Mouse (Mus musculus) heart, postnatal 0 days (tissue): ENCODE data around the gene Arsb. TPM values are rescaled to one million over a fixed set of nuclear protein-coding genes. Genes with fewer than 3 reads are reported as not detected.

Experiments
- ATAC-seq: fragments of 200-750 bp; cut with Nextera tagmentation; 2 replicates; pipeline ENCODE4 v1.8.0; 2017; ENCODE audit warnings: low read depth, moderate number of reproducible peaks, moderate library complexity; ENCODE audit not compliant: insufficient read depth
- DNase-seq: peaks from one replicate; pipeline ENCODE4 v3.0.0-alpha.2; 2016; ENCODE audit warnings: low spot score
- H3K27ac ChIP-seq: fragments of 300-500 bp; sonication (generic); 2 replicates; pipeline ENCODE4 v1.5.1; 2014; ENCODE audit warnings: low read depth, mild to moderate bottlenecking
- H3K27me3 ChIP-seq: fragments of 300-500 bp; sonication (generic); 2 replicates; pipeline ENCODE4 v1.6.1; 2014; ENCODE audit warnings: low read length, mixed read lengths; ENCODE audit not compliant: control insufficient read depth, insufficient read depth
- H3K36me3 ChIP-seq: fragments of 300-500 bp; sonication (generic); replicated peaks from 2 replicates; pipeline ENCODE4 v1.6.1; 2014; ENCODE audit warnings: low read length, mixed read lengths; ENCODE audit not compliant: control insufficient read depth, insufficient read depth
- H3K4me1 ChIP-seq: fragments of 300-500 bp; sonication (generic); 2 replicates; pipeline ENCODE4 v1.6.1; 2014; ENCODE audit warnings: antibody characterized with exemption; ENCODE audit not compliant: control insufficient read depth, insufficient read depth
- H3K4me2 ChIP-seq: fragments of 300-500 bp; sonication (generic); 2 replicates; pipeline ENCODE4 v1.6.1; 2014; ENCODE audit warnings: low read depth, mild to moderate bottlenecking, low read length, moderate library complexity
- H3K4me3 ChIP-seq: fragments of 300-500 bp; sonication (generic); 2 replicates; pipeline ENCODE4 v1.5.1; 2014; ENCODE audit warnings: low read depth, low read length
- H3K9ac ChIP-seq: fragments of 300-500 bp; sonication (generic); replicated peaks from 2 replicates; pipeline ENCODE4 v1.6.1; 2014; ENCODE audit warnings: low read depth, low read length, mixed read lengths
- H3K9me3 ChIP-seq: fragments of 300-500 bp; sonication (generic); replicated peaks from 2 replicates; pipeline ENCODE4 v1.6.1; 2016; ENCODE audit warnings: low read length; ENCODE audit not compliant: control insufficient read depth
- CTCF ChIP-seq: IDR thresholded peaks from 2 replicates; pipeline ENCODE4 v1.5.1; 2016; ENCODE audit warnings: antibody characterized with exemption, control low read depth, low read depth
- EP300 ChIP-seq: IDR thresholded peaks from 2 replicates; pipeline ENCODE4 v1.6.1; 2016; ENCODE audit warnings: antibody characterized with exemption, low read depth
- WGBS: fragments of 180-500 bp; shearing (Covaris S2); extraction: QIAGEN DNeasy Blood & Tissue Kit; methylation state at CpG from one replicate; pipeline ENCODE4 v1.1.7; 2014; 5-methylcytosine and 5-hydroxymethylcytosine counted together
- polyA plus RNA-seq: library from polyadenylated mRNA; unstranded; fragments of >200 nt; fragmentation: Nextera tagmentation; extraction: Ambion mirVana; gene quantifications from 2 replicates; pipeline ENCODE4 v1.2.1, GENCODE M21; 2015
- total RNA-seq: library from RNA; depleted of rRNA; stranded (reverse); fragments of >200 nt; gene quantifications from 2 replicates; pipeline ENCODE4 v1.2.3, GENCODE M21; 2014; ENCODE audit warnings: low replicate concordance

Gene Arsb
- total and polyA plus RNA-seq, 2 experiments from 2014 or later, result 3.0 to 6.2 TPM

GRCm38 (mm10) chr13:93744118-93744517 is 27.3 kb upstream of the Arsb start:
- no peak for ATAC-seq
- H3K4me1 ChIP-seq, result no peaks in the 10 kb centered on the region
- no peak overlapping the region for H3K4me3 ChIP-seq
- no peaks in the 10 kb centered on the region for H3K9me3 ChIP-seq
- no peak overlapping the region for H3K9ac ChIP-seq
- H3K4me2 ChIP-seq, result no peak overlapping the region
- no peaks in the 10 kb centered on the region for H3K27me3 ChIP-seq
- TF ChIP-seq EP300 (no peak), CTCF (no peak)
- no peak overlapping the region for H3K27ac ChIP-seq
- DNase-seq, result no peak
- H3K36me3 ChIP-seq, result no peaks in the 10 kb centered on the region
- 45% methylated on average over 8 of the region's 8 CpGs for WGBS

- no peak overlapping the region for H3K4me3 ChIP-seq
- no peak overlapping the region for H3K9ac ChIP-seq
- no peaks in the 10 kb centered on the region for H3K36me3 ChIP-seq
- H3K27me3 ChIP-seq, result no peaks in the 10 kb centered on the region
- H3K27ac ChIP-seq, result no peak overlapping the region
- DNase-seq (no peak), ATAC-seq (no peak)
- no peaks in the 10 kb centered on the region for H3K9me3 ChIP-seq
- H3K4me2 ChIP-seq, result no peak overlapping the region
- TF ChIP-seq CTCF (no peak), EP300 (no peak)
- no peaks in the 10 kb centered on the region for H3K4me1 ChIP-seq
- WGBS, result 67% methylated on average over 14 of the region's 14 CpGs
Measured at GRCm38 (mm10) chr13:93752597-93753400, 18.6 kb upstream of the Arsb start.

- H3K4me2 ChIP-seq, result no peak overlapping the region
- H3K36me3 ChIP-seq, result no peaks in the 10 kb centered on the region
- DNase-seq (no peak), ATAC-seq (no peak)
- no peak overlapping the region for H3K4me3 ChIP-seq
- no peaks in the 10 kb centered on the region for H3K4me1 ChIP-seq
- H3K27ac ChIP-seq, result no peak overlapping the region
- WGBS, result 82% methylated on average over 4 of the region's 4 CpGs
- H3K9ac ChIP-seq, result no peak overlapping the region
- no peak for TF ChIP-seq CTCF
- H3K27me3 ChIP-seq, result no peaks in the 10 kb centered on the region
- H3K9me3 ChIP-seq, result no peaks in the 10 kb centered on the region
Measured at GRCm38 (mm10) chr13:93755084-93755483, 16.3 kb upstream of the Arsb start.

- Histone ChIP-seq H3K27ac (no peak overlapping the region), H3K36me3 (no peaks in the 10 kb centered on the region), H3K4me1 (no peaks in the 10 kb centered on the region), H3K9me3 (no peaks in the 10 kb centered on the region), H3K9ac (no peak overlapping the region), H3K4me2 (no peak overlapping the region), H3K4me3 (no peak overlapping the region), H3K27me3 (no peaks in the 10 kb centered on the region)
- TF ChIP-seq EP300 (no peak), CTCF (no peak)
- no peak for ATAC-seq
- DNase-seq, result no peak
- 90% methylated on average over 7 of the region's 7 CpGs for WGBS
Measured at GRCm38 (mm10) chr13:93756674-93757073, 14.8 kb upstream of the Arsb start.

GRCm38 (mm10) chr13:93757514-93757913 is 13.9 kb upstream of the Arsb start:
- DNase-seq (no peak), ATAC-seq (no peak)
- H3K9me3 ChIP-seq, result no peaks in the 10 kb centered on the region
- H3K4me1 ChIP-seq, result no peaks in the 10 kb centered on the region
- no peaks in the 10 kb centered on the region for H3K36me3 ChIP-seq
- H3K27me3 ChIP-seq, result no peaks in the 10 kb centered on the region
- no peak overlapping the region for H3K4me3 ChIP-seq
- TF ChIP-seq CTCF (no peak), EP300 (no peak)
- 52% methylated on average over 6 of the region's 6 CpGs for WGBS
- no peak overlapping the region for H3K27ac ChIP-seq
- no peak overlapping the region for H3K4me2 ChIP-seq
- H3K9ac ChIP-seq, result no peak overlapping the region
